Mouse (Mus musculus) limb, embryonic 14.5 days (tissue): ENCODE results near the gene Lmln. TPM values are rescaled to one million over a fixed set of nuclear protein-coding genes. Genes with fewer than 3 reads are reported as not detected.
"Not testable (repeated sequence)": the region's sequence is repeated elsewhere in the genome, so short reads cannot be mapped to it uniquely, and the experiment has no call there.

Experiments used
- ATAC-seq: fragments of 200-750 bp; cut with Nextera tagmentation; 2 replicates; pipeline ENCODE4 v1.8.0; 2017; ENCODE audit warnings: low read depth, moderate number of reproducible peaks, moderate TSS enrichment; ENCODE audit not compliant: low FRiP score
- DNase-seq: peaks from one replicate; pipeline ENCODE4 v3.0.0-alpha.2; 2015; ENCODE audit warnings: low spot score
- H3K27ac ChIP-seq: fragments of 300-500 bp; sonication (generic); replicated peaks from 2 replicates; pipeline ENCODE4 v1.5.1; 2014; ENCODE audit warnings: low read depth, mild to moderate bottlenecking, low read length, moderate library complexity, mixed read lengths
- H3K27me3 ChIP-seq: fragments of 300-500 bp; sonication (generic); 2 replicates; pipeline ENCODE4 v1.6.1; 2014; ENCODE audit warnings: low read length, mixed read lengths; ENCODE audit not compliant: control insufficient read depth, insufficient read depth
- H3K36me3 ChIP-seq: fragments of 300-500 bp; sonication (generic); 2 replicates; pipeline ENCODE4 v1.6.1; 2014; ENCODE audit warnings: mild to moderate bottlenecking, low read length, moderate library complexity, mixed read lengths; ENCODE audit not compliant: control insufficient read depth, insufficient read depth
- H3K4me1 ChIP-seq: fragments of 300-500 bp; sonication (generic); 2 replicates; pipeline ENCODE4 v1.6.1; 2014; ENCODE audit warnings: antibody characterized with exemption, low read length, mixed read lengths; ENCODE audit not compliant: control insufficient read depth, insufficient read depth
- H3K4me2 ChIP-seq: fragments of 300-500 bp; sonication (generic); replicated peaks from 2 replicates; pipeline ENCODE4 v1.6.1; 2014; ENCODE audit warnings: low read depth, mild to moderate bottlenecking, low read length, moderate library complexity; ENCODE audit not compliant: severe bottlenecking
- H3K4me3 ChIP-seq: fragments of 300-500 bp; sonication (generic); replicated peaks from 2 replicates; pipeline ENCODE4 v1.5.1; 2014; ENCODE audit warnings: low read length
- H3K9ac ChIP-seq: fragments of 300-500 bp; sonication (generic); 2 replicates; pipeline ENCODE4 v1.6.1; 2014; ENCODE audit warnings: mild to moderate bottlenecking, low read depth, low read length, moderate library complexity; ENCODE audit not compliant: severe bottlenecking
- H3K9me3 ChIP-seq: fragments of 300-500 bp; sonication (generic); 2 replicates; pipeline ENCODE4 v1.6.1; 2016; ENCODE audit warnings: low read length; ENCODE audit not compliant: control insufficient read depth
- POLR2A ChIP-seq: fragments of 200-500 bp; IDR thresholded peaks from 2 replicates; pipeline ENCODE4 v1.8.0; 2012; ENCODE audit warnings: inconsistent platforms, mild to moderate bottlenecking, moderate library complexity, borderline replicate concordance; ENCODE audit not compliant: insufficient read depth, insufficient read length; ENCODE audit errors: extremely low read depth
- WGBS: fragments of 180-500 bp; shearing (Covaris S2); extraction: QIAGEN DNeasy Blood & Tissue Kit; methylation state at CpG from one replicate; pipeline ENCODE4 v1.1.7; 2014; 5-methylcytosine and 5-hydroxymethylcytosine counted together
- polyA plus RNA-seq, 2 experiments: library from polyadenylated mRNA; depleted of rRNA in 1 of 2; stranded (reverse) in 1 of 2; unstranded in 1 of 2; fragments of >200 nt; fragmentation: Nextera tagmentation in 1 of 2; extraction: Ambion mirVana in 1 of 2; gene quantifications; 2 replicates each; pipeline versions ENCODE4 v1.2.1 to v1.2.3; 2012 to 2014

Gene Lmln
- polyA plus RNA-seq, 2 experiments: 1.9 to 3.6 TPM

GRCm38 (mm10) chr16:33143452-33143851, 81.1 kb downstream of the Lmln start:
- Histone ChIP-seq H3K4me1 (no peaks in the 10 kb centered on the region), H3K4me3 (no peak overlapping the region), H3K9me3 (no peaks in the 10 kb centered on the region), H3K36me3 (no peaks in the 10 kb centered on the region), H3K9ac (no peak overlapping the region), H3K27ac (no peak overlapping the region), H3K4me2 (no peak overlapping the region), H3K27me3 (no peaks in the 10 kb centered on the region)
- no peak for TF ChIP-seq POLR2A
- no peak for DNase-seq
- WGBS: 67% methylated on average over 2 of the region's 2 CpGs
- ATAC-seq: no peak

DNA sequence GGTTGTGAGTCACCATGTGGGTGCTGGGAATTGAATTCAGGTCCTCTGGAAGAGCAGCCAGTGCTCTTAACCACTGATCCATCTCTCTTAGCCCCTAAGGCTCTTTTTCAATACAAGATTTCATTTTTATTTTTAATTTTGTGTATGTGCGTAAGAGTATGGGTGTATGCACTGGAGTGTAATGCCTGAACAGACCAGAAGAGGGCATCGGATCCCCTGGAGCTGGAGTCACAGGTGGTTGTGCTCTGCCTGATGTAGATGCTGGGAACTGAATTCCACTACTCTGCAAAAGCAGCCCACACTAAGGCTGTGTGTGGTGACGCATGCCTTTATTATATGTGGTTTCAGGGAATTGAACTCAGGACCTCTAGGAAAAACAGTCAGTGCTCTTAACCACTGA, 83.9 kb downstream of the Lmln start:
- WGBS: 90% methylated on average over 3 of the region's 3 CpGs
- Histone ChIP-seq H3K9me3 (no peaks in the 10 kb centered on the region), H3K4me3 (no peak overlapping the region), H3K36me3 (no peaks in the 10 kb centered on the region), H3K9ac (no peak overlapping the region), H3K27ac (no peak overlapping the region), H3K4me1 (no peaks in the 10 kb centered on the region), H3K27me3 (no peaks in the 10 kb centered on the region), H3K4me2 (no peak overlapping the region)
- DNase-seq: no peak
- TF ChIP-seq POLR2A: no peak
- ATAC-seq: no peak

- H3K27ac ChIP-seq: no peak overlapping the region
- H3K36me3 ChIP-seq: no peaks in the 10 kb centered on the region
- H3K4me3 ChIP-seq: no peak overlapping the region
- 71% methylated on average over 4 of the region's 4 CpGs for WGBS
- no peak overlapping the region for H3K4me2 ChIP-seq
- H3K9me3 ChIP-seq: no peaks in the 10 kb centered on the region
- no peak overlapping the region for H3K9ac ChIP-seq
- no peaks in the 10 kb centered on the region for H3K4me1 ChIP-seq
- no peaks in the 10 kb centered on the region for H3K27me3 ChIP-seq
- no peak for TF ChIP-seq POLR2A
- no peak for DNase-seq
- no peak for ATAC-seq
Measured at GRCm38 (mm10) chr16:33148135-33148534, 85.8 kb downstream of the Lmln start.

GRCm38 (mm10) chr16:33150875-33151274, 88.6 kb downstream of the Lmln start:
- H3K27me3 ChIP-seq, H3K27ac ChIP-seq, H3K36me3 ChIP-seq, H3K4me2 ChIP-seq, ATAC-seq, H3K9ac ChIP-seq, DNase-seq, H3K9me3 ChIP-seq, H3K4me1 ChIP-seq, H3K4me3 ChIP-seq: not testable (repeated sequence)
- WGBS: 56% methylated on average over 9 of the region's 9 CpGs

DNA sequence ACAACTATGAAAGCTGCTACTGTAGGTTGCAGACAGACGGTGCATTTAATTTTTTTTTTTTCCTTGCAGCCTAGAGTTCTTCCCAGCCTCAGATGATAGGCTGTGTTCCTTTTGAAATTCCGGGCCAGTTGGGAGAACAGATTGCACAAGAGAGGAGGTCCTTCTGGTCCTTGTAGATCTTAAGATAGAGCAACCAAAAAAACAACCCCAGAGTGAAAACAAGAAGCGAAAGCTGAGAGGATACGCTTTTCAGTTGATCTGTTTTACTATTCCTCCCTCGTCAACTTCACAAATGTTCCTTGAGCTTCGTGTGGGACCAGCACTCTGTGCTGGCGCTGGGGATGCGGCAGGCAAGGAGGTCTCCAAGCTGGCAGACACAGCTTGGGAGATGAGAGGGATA, 89.2 kb downstream of the Lmln start:
- no peak overlapping the region for H3K4me2 ChIP-seq
- 81% methylated on average over 8 of the region's 8 CpGs for WGBS
- no peak for ATAC-seq
- H3K36me3 ChIP-seq: no peaks in the 10 kb centered on the region
- H3K4me1 ChIP-seq: no peaks in the 10 kb centered on the region
- DNase-seq: no peak
- no peak for TF ChIP-seq POLR2A
- H3K27me3 ChIP-seq: no peaks in the 10 kb centered on the region
- no peaks in the 10 kb centered on the region for H3K9me3 ChIP-seq
- H3K4me3 ChIP-seq: no peak overlapping the region
- no peak overlapping the region for H3K9ac ChIP-seq
- H3K27ac ChIP-seq: no peak overlapping the region

DNA sequence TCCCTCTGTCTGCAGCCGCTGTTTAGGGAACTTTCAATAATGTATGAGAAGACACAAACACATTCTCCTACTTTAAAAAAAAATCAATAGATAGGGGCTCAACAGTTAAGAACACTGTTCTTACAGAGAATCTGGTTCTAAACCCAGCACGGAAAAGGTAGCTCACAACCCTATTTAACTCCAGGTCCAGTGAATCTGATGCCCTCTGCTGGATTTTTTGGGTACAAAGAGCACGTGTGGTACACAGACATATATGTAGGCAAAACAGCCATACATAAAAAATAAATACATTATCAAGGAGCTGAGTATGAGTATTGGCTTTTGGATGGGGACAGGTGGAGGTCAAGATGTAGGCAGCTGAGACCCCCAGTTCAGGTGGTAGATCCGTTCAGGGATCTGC, 92.7 kb downstream of the Lmln start:
- H3K4me2 ChIP-seq: no peak overlapping the region
- H3K4me1 ChIP-seq: no peaks in the 10 kb centered on the region
- 46% methylated on average over 4 of the region's 4 CpGs for WGBS
- H3K27ac ChIP-seq: no peak overlapping the region
- peak; percentile 28 for DNase-seq
- no peaks in the 10 kb centered on the region for H3K9me3 ChIP-seq
- no peaks in the 10 kb centered on the region for H3K27me3 ChIP-seq
- ATAC-seq: no peak
- H3K9ac ChIP-seq: no peak overlapping the region
- no peak overlapping the region for H3K4me3 ChIP-seq
- no peaks in the 10 kb centered on the region for H3K36me3 ChIP-seq
- no peak for TF ChIP-seq POLR2A
